Mouse (Mus musculus): Measurements from ENCODE around the gene Kcnk18.

GRCm38 (mm10) chr19:59235001-59235400 is 16.0 kb downstream of the Kcnk18 start:
- TF ChIP-seq CTCF (conservative IDR thresholded peaks at IDR 0.05; ENCODE audit: low read length): no peak
- TF ChIP-seq NANOG (IDR thresholded peaks at IDR 0.05; ENCODE audit: borderline replicate concordance, low read length): no peak
- no peak for TF ChIP-seq POU5F1 (IDR thresholded peaks at IDR 0.05; ENCODE audit: borderline replicate concordance, low read length)

All from E14TG2a.4 (cell line).